Mouse (Mus musculus) ES-Bruce4 (cell line): ENCODE data around the gene BC030867. TPM values are rescaled to one million over a fixed set of nuclear protein-coding genes. Genes with fewer than 3 reads are reported as not detected.
A peak's percentile ranks its signal among the peaks of the same experiment; 100 is the strongest.

Experiments used
- H3K27ac ChIP-seq: 2 replicates; pipeline ENCODE4 v1.5.1; 2012; ENCODE audit warnings: low read length, inconsistent platforms; ENCODE audit not compliant: insufficient read depth
- H3K27me3 ChIP-seq: 2 replicates; pipeline ENCODE4 v1.6.1; 2012; ENCODE audit warnings: mild to moderate bottlenecking, low read length, inconsistent platforms; ENCODE audit not compliant: control insufficient read depth, poor library complexity, insufficient read depth, severe bottlenecking
- H3K36me3 ChIP-seq: 2 replicates; pipeline ENCODE4 v1.6.1; 2012; ENCODE audit warnings: inconsistent platforms, mild to moderate bottlenecking, low read length, moderate library complexity; ENCODE audit not compliant: control insufficient read depth, poor library complexity, insufficient read depth, severe bottlenecking
- H3K4me1 ChIP-seq: one replicate; pipeline ENCODE4 v1.8.1; 2011; ENCODE audit warnings: low read length; ENCODE audit not compliant: control insufficient read depth, insufficient read depth
- H3K4me3 ChIP-seq: 2 replicates; pipeline ENCODE4 v1.5.1; 2011; ENCODE audit warnings: low read depth, mild to moderate bottlenecking, low read length
- H3K9ac ChIP-seq: 2 replicates; pipeline ENCODE4 v1.6.1; 2012; ENCODE audit warnings: low read depth, mild to moderate bottlenecking, inconsistent platforms; ENCODE audit not compliant: poor library complexity, severe bottlenecking
- H3K9me3 ChIP-seq: replicated peaks from 2 replicates; pipeline ENCODE4 v1.6.1; 2012; ENCODE audit warnings: mild to moderate bottlenecking, low read length, inconsistent platforms; ENCODE audit not compliant: control insufficient read depth, poor library complexity, insufficient read depth, severe bottlenecking
- CTCF ChIP-seq: IDR thresholded peaks from one replicate; pipeline ENCODE4 v1.8.1; 2011; ENCODE audit warnings: low read depth, low read length
- EP300 ChIP-seq: IDR thresholded peaks from 2 replicates; pipeline ENCODE4 v1.6.1; 2011; ENCODE audit warnings: low read depth, low read length; ENCODE audit not compliant: insufficient read depth
- POLR2A ChIP-seq: IDR thresholded peaks from one replicate; pipeline ENCODE4 v1.8.1; 2011; ENCODE audit warnings: low read length; ENCODE audit not compliant: insufficient read depth
- polyA plus RNA-seq: library from polyadenylated mRNA; stranded (reverse); fragments of >200 nt; gene quantifications from 2 replicates; pipeline ENCODE4 v1.2.4, GENCODE M21; 2011; ENCODE audit warnings: low read depth; ENCODE audit not compliant: missing spikeins, insufficient read depth, insufficient read length

The BC030867 gene
- polyA plus RNA-seq, 1 experiment = 34.0 TPM

DNA sequence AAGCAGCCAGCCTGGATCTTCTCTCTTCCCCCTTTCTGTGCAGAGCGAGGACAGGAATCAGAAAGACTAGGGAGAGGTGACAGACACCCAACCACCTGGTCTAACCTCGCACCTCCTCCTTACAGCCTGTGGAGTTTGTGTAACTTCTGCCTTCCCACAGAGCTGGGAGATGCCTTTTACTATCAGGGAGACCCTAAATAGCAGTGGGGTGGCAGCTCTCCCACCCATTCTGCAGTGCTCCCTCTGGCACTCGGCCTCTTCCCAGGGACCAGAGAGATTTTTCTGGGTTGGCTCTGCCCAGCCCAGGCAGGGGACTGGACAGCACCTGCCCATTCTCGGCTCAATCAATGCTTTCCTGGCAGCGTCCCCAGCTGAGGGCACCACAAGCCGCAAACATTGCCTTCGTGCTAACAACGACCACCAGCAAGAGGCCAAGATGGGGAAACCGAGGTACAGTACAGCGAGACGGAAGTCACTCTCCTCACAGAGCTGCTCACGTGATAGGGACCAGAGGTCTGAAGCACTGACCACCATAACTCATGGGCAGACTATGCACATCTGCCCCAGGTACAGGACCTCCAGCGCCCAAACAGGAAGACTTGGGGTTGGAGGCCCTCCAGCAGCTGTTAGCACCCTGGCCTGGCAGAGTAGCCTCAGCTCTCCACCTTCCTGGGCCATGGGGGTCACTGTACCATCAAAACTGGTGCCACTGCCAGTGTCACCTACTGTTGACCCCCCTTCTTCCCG, 29.3 kb upstream of the BC030867 start:
- H3K4me1 ChIP-seq = peaks cover 15% of the 10 kb centered on the region

DNA sequence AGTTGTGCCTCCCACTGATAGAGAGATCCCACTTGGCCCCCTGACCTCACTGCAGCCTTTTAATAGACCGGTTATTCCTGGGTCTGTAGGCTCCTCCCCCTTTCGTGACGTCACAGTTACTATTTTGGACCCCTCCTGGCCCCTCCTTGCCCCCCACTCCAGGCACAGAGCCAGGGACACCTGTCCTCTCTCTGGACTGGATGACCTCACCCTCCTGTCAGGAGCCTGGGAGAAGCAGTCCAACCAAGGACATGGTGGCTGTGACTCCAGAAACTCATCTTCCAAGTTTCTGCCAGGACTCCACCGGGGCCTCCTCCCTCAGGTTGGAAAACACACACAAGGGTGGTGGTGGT, 28.7 kb upstream of the BC030867 start:
- Histone ChIP-seq H3K27ac (no peak overlapping the region), H3K9me3 (no peaks in the 10 kb centered on the region), H3K4me3 (no peak overlapping the region), H3K27me3 (no peaks in the 10 kb centered on the region), H3K9ac (no peak overlapping the region), H3K36me3 (no peaks in the 10 kb centered on the region), H3K4me1 (peaks cover 13% of the 10 kb centered on the region)
- TF ChIP-seq POLR2A (no peak), CTCF (no peak), EP300 (no peak)

More for the DNA sequence above, 29.3 kb upstream of the BC030867 start:
- no peak overlapping the region for H3K27ac ChIP-seq
- no peaks in the 10 kb centered on the region for H3K9me3 ChIP-seq
- no peak overlapping the region for H3K4me3 ChIP-seq
- H3K27me3 ChIP-seq = no peaks in the 10 kb centered on the region
- TF ChIP-seq CTCF (no peak), EP300 (no peak), POLR2A (no peak)
- no peaks in the 10 kb centered on the region for H3K36me3 ChIP-seq
- H3K9ac ChIP-seq = no peak overlapping the region

DNA sequence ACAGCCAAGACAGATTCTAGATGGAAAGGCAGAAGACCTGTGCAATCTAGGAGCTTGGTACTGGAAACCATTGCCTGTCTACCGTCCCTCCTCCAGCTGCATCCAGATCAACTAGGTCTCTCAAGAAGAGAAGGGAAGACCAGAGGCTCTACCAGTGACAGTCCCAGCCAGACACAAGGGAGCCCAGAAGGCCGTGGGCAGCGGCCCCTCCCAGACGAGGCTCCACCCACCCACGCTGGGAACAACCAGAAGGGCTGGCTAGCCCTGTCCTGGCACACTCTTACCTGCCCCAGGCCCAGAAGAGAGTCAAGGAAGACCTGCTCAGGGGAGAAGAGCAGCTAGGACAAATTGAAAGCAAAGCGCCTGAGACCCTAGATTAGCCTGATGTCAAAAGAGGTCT, 28.2 kb upstream of the BC030867 start:
- no peak overlapping the region for H3K4me3 ChIP-seq
- TF ChIP-seq CTCF = no peak
- no peak for TF ChIP-seq POLR2A
- TF ChIP-seq EP300 = no peak
- no peaks in the 10 kb centered on the region for H3K27me3 ChIP-seq
- no peaks in the 10 kb centered on the region for H3K36me3 ChIP-seq
- no peak overlapping the region for H3K9ac ChIP-seq
- no peaks in the 10 kb centered on the region for H3K9me3 ChIP-seq
- peaks cover 13% of the 10 kb centered on the region for H3K4me1 ChIP-seq
- no peak overlapping the region for H3K27ac ChIP-seq

DNA sequence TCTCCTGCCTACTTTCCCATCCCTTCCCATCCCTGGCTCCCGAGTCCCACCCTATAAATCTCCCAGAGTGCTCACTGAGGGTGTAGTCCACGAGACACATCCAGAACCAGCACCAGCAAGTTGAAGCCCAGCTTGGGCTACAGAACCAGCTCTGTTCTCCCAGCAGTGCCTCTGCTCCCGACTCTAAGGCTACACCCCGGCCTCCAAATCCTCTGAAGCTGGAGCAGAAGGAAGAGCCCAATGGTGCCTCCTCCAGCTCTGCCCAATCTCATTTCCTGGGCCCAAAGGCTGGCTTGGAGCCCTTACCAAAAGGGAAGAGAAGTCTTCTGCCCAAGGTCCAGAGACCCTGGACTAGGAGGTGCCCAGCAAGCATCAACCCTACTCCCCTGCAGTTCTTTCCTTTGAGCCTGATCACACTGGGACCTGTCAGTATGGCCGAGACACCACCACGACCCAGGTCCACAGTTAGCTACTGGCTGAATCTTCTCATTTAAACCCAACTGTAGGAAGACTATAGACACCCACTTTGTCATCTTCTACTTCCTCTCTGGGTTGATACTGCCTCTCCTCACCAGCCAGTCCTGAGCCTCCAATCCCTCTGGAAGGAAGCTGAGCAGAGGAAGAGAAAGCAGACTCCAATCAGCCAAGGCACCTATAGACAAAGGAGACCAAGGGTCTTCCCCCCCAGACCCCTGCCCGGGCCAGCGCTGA, 27.3 kb upstream of the BC030867 start:
- Histone ChIP-seq H3K4me1 (peaks cover 7% of the 10 kb centered on the region), H3K27me3 (no peaks in the 10 kb centered on the region), H3K9ac (no peak overlapping the region), H3K9me3 (no peaks in the 10 kb centered on the region), H3K4me3 (no peak overlapping the region), H3K36me3 (no peaks in the 10 kb centered on the region), H3K27ac (no peak overlapping the region)
- no peak for TF ChIP-seq EP300
- TF ChIP-seq POLR2A = no peak
- no peak for TF ChIP-seq CTCF

DNA sequence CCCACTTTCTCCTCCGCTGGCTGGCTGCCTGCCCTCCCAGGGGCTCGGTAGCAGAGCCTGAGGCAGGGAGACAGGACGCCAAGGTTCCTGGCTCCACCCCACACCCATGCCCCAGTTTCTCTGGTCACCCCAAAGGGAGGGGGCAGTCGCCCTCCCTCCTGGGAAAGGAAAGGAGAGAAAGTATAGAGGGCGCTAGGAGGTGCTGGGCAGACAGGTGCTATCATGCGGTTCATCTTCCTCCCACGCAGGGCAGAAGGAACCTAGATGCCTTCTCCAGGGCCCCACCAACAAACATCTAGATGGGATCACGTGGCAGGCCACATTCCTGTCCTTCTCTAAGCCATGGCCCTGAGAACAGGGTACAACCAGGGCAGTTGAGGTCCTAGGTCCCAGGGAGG, 26.7 kb upstream of the BC030867 start:
- H3K27ac ChIP-seq = no peak overlapping the region
- H3K9ac ChIP-seq = no peak overlapping the region
- peaks cover 13% of the 10 kb centered on the region for H3K4me1 ChIP-seq
- H3K9me3 ChIP-seq = no peaks in the 10 kb centered on the region
- TF ChIP-seq POLR2A (no peak), EP300 (no peak), CTCF (no peak)
- H3K4me3 ChIP-seq = no peak overlapping the region
- H3K27me3 ChIP-seq = no peaks in the 10 kb centered on the region
- no peaks in the 10 kb centered on the region for H3K36me3 ChIP-seq

DNA sequence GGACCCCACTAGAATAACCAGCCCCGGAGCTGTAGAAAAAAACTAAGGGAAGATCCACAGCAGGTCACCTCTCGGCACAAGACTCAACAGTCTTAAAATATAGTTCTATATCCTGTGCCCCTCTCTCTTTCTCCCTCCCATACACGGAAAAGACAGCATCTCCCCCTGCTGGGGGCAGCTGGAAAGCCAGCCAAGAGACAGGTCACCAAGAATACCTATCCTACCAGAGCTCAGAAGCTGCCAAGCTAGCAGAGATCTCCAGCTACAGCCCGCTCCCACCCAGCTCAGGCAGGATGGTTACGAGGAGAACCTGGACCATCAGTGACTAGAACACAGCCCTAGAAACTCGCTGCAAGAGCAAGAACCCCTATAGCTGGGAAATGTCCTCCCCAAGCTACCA, 25.5 kb upstream of the BC030867 start:
- H3K9me3 ChIP-seq = no peaks in the 10 kb centered on the region
- no peak overlapping the region for H3K4me3 ChIP-seq
- no peak for TF ChIP-seq EP300
- TF ChIP-seq POLR2A = no peak
- peak; percentile 67 for TF ChIP-seq CTCF
- no peaks in the 10 kb centered on the region for H3K36me3 ChIP-seq
- H3K27me3 ChIP-seq = no peaks in the 10 kb centered on the region
- H3K9ac ChIP-seq = no peak overlapping the region
- peaks cover 16% of the 10 kb centered on the region for H3K4me1 ChIP-seq
- no peak overlapping the region for H3K27ac ChIP-seq
